Mouse (Mus musculus) G1E (cell line): ENCODE results near the gene Slc25a40.

Experiments used
- CTCF ChIP-seq: IDR thresholded peaks from 2 replicates; pipeline ENCODE4 v1.5.1; 2012; ENCODE audit warnings: low read depth, low read length, inconsistent platforms, mixed read lengths
- GATA1 ChIP-seq: IDR thresholded peaks from 2 replicates; pipeline ENCODE4 v1.6.1; 2012; ENCODE audit warnings: borderline replicate concordance, low read length, inconsistent platforms, mixed read lengths
- POLR2AphosphoS5 ChIP-seq: IDR thresholded peaks from 2 replicates; pipeline ENCODE4 v1.6.1; 2012; ENCODE audit warnings: low read depth, low read length, inconsistent platforms; ENCODE audit not compliant: insufficient replicate concordance
- TAL1 ChIP-seq: conservative IDR thresholded peaks from 2 replicates; pipeline ENCODE4 v1.6.1; 2012; ENCODE audit warnings: low read depth, low read length, inconsistent platforms, mixed read lengths

DNA sequence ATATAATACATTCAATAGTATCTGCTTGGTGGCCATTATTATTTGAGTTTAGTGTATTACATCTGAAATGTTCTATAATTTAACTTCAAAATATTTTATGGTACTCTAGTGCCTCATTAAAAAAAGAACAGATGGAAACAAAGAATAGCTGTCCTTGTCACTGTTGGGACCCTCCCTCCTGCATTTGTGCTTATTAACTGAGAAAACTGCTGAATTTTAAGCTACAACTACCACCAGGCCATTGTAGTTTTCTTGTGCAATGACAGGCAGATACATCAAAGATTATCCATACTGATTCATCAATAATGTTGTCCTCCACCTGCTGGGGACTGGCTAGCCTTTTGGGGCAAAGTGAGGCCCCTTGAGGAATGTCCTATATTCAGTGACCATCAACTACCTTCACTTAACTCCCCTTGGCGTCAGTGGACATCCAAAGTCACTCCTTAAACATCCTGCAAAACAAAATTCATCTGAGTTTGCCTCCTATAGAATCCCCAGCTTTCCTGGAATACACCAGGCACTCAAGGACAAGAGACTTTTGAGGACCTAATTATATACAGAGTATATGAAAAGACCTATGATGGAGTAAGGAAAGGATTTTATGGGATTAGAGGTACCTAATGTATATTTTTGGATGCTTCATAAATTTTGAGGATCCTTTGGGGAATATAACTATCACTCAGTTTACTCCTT lies 28.6 kb upstream of the Slc25a40 start:
- TF ChIP-seq CTCF (no peak), GATA1 (no peak), TAL1 (no peak), POLR2AphosphoS5 (no peak)
